Mouse (Mus musculus) embryonic fibroblast, embryonic 13.5 days (primary cell): ENCODE measurements around the gene Adh5.

ENCODE experiments used
- CTCF ChIP-seq: IDR thresholded peaks from 2 replicates; pipeline ENCODE4 v1.5.1; 2011; ENCODE audit warnings: mild to moderate bottlenecking, control low read depth, low read length, moderate library complexity, borderline replicate concordance; ENCODE audit not compliant: insufficient read depth
- POLR2A ChIP-seq: IDR thresholded peaks from 2 replicates; pipeline ENCODE4 v1.6.1; 2011; ENCODE audit warnings: low read depth, mild to moderate bottlenecking, control low read depth, low read length, moderate library complexity

DNA sequence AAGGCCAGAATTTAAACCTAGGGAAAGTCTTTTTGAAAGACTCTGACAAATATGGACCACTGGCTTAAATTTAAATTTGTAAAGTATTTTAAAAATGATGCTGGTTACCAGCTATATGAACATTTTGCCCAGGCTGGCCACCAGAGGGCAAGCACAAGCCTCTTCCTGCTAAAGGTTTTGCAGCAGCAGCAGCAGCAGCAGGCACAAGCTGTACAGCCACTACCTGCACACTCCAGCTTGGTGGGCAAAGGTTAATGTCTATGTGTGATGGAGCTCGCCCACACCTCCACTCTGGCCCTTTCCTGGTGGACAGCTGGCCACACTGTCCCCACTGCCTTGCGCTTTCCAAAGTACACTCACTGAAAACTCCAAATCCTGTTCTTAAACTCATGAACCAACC is 20.2 kb downstream of the Adh5 start:
- TF ChIP-seq CTCF (peak; percentile 42; the same call in 1 of the 2 replicates), POLR2A (no peak)
